Mouse (Mus musculus) ovary, adult 10 weeks (tissue): ENCODE results near the gene Eml4. TPM values are rescaled to one million over a fixed set of nuclear protein-coding genes. Genes with fewer than 3 reads are reported as not detected.

Source experiments
- polyA plus RNA-seq: library from polyadenylated mRNA; stranded (reverse); fragments of 350-450 nt; fragmentation: Illumina TruSeq; extraction: RNeasy Lipid Tissue Mini Kit (QIAGEN cat#74804); gene quantifications from one replicate; pipeline ENCODE4 v1.2.3, GENCODE M21; 2014

Eml4 gene
- 61.3 TPM for polyA plus RNA-seq

GRCm38 (mm10) chr17:83350379-83351091 is at the start of gene Eml4:
Gene Eml4, plus strand, starts transcription at chr17:83350931.

GRCm38 (mm10) chr17:83517280-83518015 is 166.7 kb downstream of the Eml4 start, which contains the start of gene Cox7a2l:
Gene Cox7a2l, minus strand, starts transcription at chr17:83517330.

Other genes starting within 250 kb of the Eml4 start
- gene Pkdcc, start 135.6 kb upstream of the Eml4 start, polyA plus RNA-seq: 2.3 TPM
- 393 TPM for gene Cox7a2l, start 166.4 kb downstream of the Eml4 start, polyA plus RNA-seq